Mouse (Mus musculus) forebrain, embryonic 16.5 days (tissue): ENCODE data around the gene Acadl. TPM values are rescaled to one million over a fixed set of nuclear protein-coding genes. Genes with fewer than 3 reads are reported as not detected.

Source experiments
- ATAC-seq: fragments of 200-750 bp; cut with Nextera tagmentation; 2 replicates; pipeline ENCODE4 v1.8.0; 2017; ENCODE audit warnings: mild to moderate bottlenecking, moderate library complexity
- H3K27ac ChIP-seq: fragments of 300-500 bp; sonication (generic); 2 replicates; pipeline ENCODE4 v1.5.1; 2014; ENCODE audit warnings: low read length, control low read depth
- H3K27me3 ChIP-seq: fragments of 300-500 bp; sonication (generic); replicated peaks from 2 replicates; pipeline ENCODE4 v1.6.1; 2014; ENCODE audit warnings: low read length; ENCODE audit not compliant: control insufficient read depth, insufficient read depth
- H3K36me3 ChIP-seq: fragments of 300-500 bp; sonication (generic); 2 replicates; pipeline ENCODE4 v1.6.1; 2014; ENCODE audit not compliant: control insufficient read depth, insufficient read depth
- H3K4me1 ChIP-seq: fragments of 300-500 bp; sonication (generic); replicated peaks from 2 replicates; pipeline ENCODE4 v1.6.1; 2014; ENCODE audit warnings: low read length; ENCODE audit not compliant: control insufficient read depth, insufficient read depth
- H3K4me2 ChIP-seq: fragments of 300-500 bp; sonication (generic); 2 replicates; pipeline ENCODE4 v1.6.1; 2014; ENCODE audit warnings: mild to moderate bottlenecking, low read length, control low read depth
- H3K4me3 ChIP-seq: fragments of 300-500 bp; sonication (generic); replicated peaks from 2 replicates; pipeline ENCODE4 v1.5.1; 2014; ENCODE audit warnings: mild to moderate bottlenecking, low read length, control low read depth
- H3K9ac ChIP-seq: fragments of 300-500 bp; sonication (generic); replicated peaks from 2 replicates; pipeline ENCODE4 v1.6.1; 2014; ENCODE audit warnings: low read depth, low read length, control low read depth
- H3K9me3 ChIP-seq: fragments of 300-500 bp; sonication (generic); 2 replicates; pipeline ENCODE4 v1.6.1; 2016; ENCODE audit warnings: low read length; ENCODE audit not compliant: control insufficient read depth
- WGBS: fragments of 180-500 bp; shearing (Covaris S2); extraction: QIAGEN DNeasy Blood & Tissue Kit; methylation state at CpG from one replicate; pipeline ENCODE4 v1.1.7; 2014; 5-methylcytosine and 5-hydroxymethylcytosine counted together
- polyA plus RNA-seq: library from polyadenylated mRNA; unstranded; fragments of >200 nt; fragmentation: Nextera tagmentation; extraction: Ambion mirVana; gene quantifications from 2 replicates; pipeline ENCODE4 v1.2.1, GENCODE M21; 2015

Gene Acadl
- polyA plus RNA-seq, 1 experiment from 2014 or later, result 33.0 TPM

DNA sequence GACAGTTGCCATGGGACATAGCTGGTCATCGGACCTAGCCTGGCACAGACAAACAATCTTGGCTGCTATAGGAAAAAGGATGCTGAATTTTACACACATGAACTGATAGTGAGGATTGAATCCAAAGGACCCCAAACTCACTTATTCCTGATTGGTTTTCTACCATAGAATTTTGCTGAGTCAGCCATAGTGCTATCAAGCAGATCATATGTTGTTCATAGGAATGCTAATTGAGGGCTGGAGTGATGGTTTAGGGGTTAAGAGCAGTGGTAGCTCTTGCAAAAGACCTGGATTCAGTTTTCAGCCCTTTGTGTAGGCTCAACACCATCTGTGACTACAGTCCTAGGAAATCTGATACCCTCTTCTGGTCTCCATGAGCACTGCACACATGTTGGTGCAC lies 24.1 kb upstream of the Acadl start:
- Histone ChIP-seq H3K4me3 (no peak overlapping the region), H3K27ac (no peak overlapping the region), H3K9ac (no peak overlapping the region), H3K9me3 (no peaks in the 10 kb centered on the region), H3K27me3 (no peaks in the 10 kb centered on the region), H3K4me2 (no peak overlapping the region), H3K36me3 (no peaks in the 10 kb centered on the region), H3K4me1 (no peaks in the 10 kb centered on the region)
- ATAC-seq, result no peak
- WGBS, result 100% methylated on average over 1 of the region's 1 CpGs

DNA sequence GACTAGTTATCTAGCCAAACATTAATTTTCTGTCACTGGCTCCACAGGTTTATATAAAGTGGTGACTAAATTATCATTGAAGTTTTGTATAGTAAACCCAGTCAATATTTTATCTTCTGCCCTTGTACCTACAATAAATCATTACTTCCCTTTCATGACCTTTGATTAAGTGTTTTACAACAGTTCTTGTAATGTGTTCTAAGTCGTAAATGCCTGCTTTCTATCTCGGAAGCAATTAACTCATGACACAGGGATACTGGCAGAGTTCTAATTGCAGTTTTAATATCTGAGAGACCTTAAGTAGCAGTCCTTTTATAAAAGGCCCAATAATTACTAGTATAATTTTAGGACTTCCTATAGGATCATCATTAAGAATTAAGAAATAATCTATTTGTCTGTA lies 17.1 kb upstream of the Acadl start:
- WGBS, result 90% methylated on average over 2 of the region's 2 CpGs
- no peaks in the 10 kb centered on the region for H3K4me1 ChIP-seq
- H3K9me3 ChIP-seq, result peaks cover 3% of the 10 kb centered on the region; the same call in 1 of the 2 replicates
- no peak for ATAC-seq
- no peak overlapping the region for H3K4me3 ChIP-seq
- no peak overlapping the region for H3K27ac ChIP-seq
- no peaks in the 10 kb centered on the region for H3K27me3 ChIP-seq
- H3K36me3 ChIP-seq, result no peaks in the 10 kb centered on the region
- H3K4me2 ChIP-seq, result no peak overlapping the region
- H3K9ac ChIP-seq, result no peak overlapping the region

DNA sequence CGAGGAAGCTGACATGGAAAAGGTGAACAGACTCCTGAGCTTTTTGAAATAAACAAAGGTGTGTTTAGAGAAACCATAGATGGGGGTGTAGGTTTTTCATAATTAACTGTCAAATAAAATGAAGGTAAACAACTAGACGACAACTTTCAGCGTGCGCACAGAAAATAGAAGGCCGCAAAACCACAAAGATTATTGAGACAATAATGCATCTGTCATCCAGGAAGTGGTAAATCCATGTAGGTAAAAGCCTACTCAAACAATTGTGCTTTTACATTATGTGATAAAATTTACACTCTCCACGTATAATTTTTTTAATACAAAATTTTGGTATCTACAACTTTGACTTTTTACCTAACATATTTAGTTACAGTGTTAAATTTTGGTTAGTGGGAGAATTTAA lies 11.7 kb upstream of the Acadl start:
- no peak for ATAC-seq
- H3K27me3 ChIP-seq, result no peaks in the 10 kb centered on the region
- no peak overlapping the region for H3K4me3 ChIP-seq
- no peak overlapping the region for H3K9ac ChIP-seq
- H3K4me2 ChIP-seq, result no peak overlapping the region
- 93% methylated on average over 6 of the region's 6 CpGs for WGBS
- peaks cover 7% of the 10 kb centered on the region for H3K4me1 ChIP-seq
- no peaks in the 10 kb centered on the region for H3K36me3 ChIP-seq
- peaks cover 3% of the 10 kb centered on the region; the same call in 1 of the 2 replicates for H3K9me3 ChIP-seq
- no peak overlapping the region for H3K27ac ChIP-seq

DNA sequence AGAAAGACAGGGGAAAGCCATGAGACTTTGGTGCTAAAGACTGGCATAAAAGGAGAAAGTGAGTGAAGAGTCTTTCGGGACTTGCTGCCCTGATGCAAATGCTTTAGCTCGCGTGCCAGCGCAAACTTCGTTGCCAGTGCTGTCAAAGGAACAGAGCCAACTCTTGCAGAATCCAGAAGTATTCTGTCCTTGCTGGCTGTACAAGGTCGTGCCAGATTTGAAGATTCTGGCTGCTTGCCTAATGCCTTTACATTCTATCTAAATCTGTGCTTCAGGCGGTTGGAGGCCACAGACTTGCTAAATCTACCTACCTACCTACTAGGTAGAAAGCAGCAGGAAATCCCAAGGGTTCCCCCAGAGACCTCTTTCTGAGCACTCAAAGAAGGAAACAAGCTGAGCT lies 8.5 kb upstream of the Acadl start:
- Histone ChIP-seq H3K27ac (no peak overlapping the region), H3K9me3 (no peaks in the 10 kb centered on the region), H3K4me3 (no peak overlapping the region), H3K36me3 (no peaks in the 10 kb centered on the region), H3K4me1 (peaks cover 7% of the 10 kb centered on the region), H3K9ac (no peak overlapping the region), H3K4me2 (no peak overlapping the region), H3K27me3 (no peaks in the 10 kb centered on the region)
- ATAC-seq, result 0 out of 2 replicates have a peak, but pooled peaks have one; percentile 45
- 38% methylated on average over 7 of the region's 7 CpGs for WGBS

DNA sequence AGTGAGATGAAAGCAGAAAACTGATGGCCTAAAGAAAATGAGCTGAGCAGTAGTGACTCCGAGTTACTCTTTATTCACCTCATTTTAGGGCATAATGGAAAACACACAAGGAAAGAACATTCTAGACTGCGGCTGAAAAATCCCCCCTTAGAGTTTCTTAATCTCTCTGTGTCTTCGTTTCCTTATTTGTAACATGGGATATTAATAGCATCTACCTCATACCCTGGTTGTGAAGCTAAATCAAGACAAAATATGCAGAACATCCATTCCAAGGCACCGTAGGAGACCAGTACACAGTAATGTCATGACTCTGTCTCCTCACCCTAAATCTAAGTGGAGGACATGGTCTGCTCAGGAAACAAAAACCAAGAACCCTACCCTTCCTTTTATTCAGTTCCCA lies 2.6 kb upstream of the Acadl start:
- Histone ChIP-seq H3K9ac (no peak overlapping the region), H3K9me3 (no peaks in the 10 kb centered on the region), H3K4me1 (peaks cover 7% of the 10 kb centered on the region), H3K36me3 (no peaks in the 10 kb centered on the region), H3K27ac (no peak overlapping the region), H3K4me2 (no peak overlapping the region), H3K4me3 (no peak overlapping the region), H3K27me3 (no peaks in the 10 kb centered on the region)
- 84% methylated on average over 4 of the region's 4 CpGs for WGBS
- ATAC-seq, result no peak

DNA sequence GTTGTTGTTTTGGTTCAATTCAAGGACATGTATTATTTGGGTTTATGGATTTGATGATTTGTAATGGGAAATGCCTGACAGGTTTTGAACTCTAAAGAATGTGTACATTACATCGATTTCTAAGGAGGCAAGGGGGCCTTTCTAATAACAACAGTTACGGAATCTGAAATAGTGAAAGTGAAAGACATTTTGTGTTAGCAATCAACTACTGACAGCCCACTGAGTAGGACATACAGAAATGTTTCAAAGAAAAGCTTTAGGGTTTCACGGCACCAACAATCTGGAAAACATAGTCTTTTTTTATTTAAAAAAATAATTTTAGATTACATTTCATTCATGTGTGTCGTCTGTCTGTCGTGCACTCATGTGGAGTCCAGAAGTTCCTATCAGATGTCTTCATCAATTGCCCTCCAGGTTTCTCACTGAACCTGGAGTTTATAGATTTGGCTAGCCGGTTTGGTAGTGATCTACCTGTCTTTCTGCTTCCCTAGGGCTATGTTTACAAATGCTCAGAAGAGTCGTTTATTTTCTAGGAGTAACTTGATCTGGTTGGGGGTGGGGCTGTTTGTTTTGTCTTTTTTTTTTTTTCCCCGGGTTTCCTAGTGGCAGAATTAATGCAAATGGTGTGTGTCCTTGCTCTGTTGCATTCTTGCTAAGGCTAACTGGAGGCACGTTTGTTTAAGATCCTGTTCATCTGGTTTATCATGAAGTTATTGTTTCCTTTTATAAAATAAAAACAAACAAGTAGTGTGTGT lies 841 bp upstream of the Acadl start:
- no peaks in the 10 kb centered on the region; the same call in 1 of the 2 replicates for H3K9me3 ChIP-seq
- no peak overlapping the region for H3K4me3 ChIP-seq
- H3K27me3 ChIP-seq, result no peaks in the 10 kb centered on the region
- ATAC-seq, result no peak
- no peaks in the 10 kb centered on the region for H3K36me3 ChIP-seq
- peak overlapping the region; percentile 30; the same call in 1 of the 2 replicates for H3K4me2 ChIP-seq
- H3K9ac ChIP-seq, result no peak overlapping the region
- H3K27ac ChIP-seq, result no peak overlapping the region
- 18% methylated on average over 9 of the region's 9 CpGs for WGBS
- peaks cover 7% of the 10 kb centered on the region for H3K4me1 ChIP-seq

DNA sequence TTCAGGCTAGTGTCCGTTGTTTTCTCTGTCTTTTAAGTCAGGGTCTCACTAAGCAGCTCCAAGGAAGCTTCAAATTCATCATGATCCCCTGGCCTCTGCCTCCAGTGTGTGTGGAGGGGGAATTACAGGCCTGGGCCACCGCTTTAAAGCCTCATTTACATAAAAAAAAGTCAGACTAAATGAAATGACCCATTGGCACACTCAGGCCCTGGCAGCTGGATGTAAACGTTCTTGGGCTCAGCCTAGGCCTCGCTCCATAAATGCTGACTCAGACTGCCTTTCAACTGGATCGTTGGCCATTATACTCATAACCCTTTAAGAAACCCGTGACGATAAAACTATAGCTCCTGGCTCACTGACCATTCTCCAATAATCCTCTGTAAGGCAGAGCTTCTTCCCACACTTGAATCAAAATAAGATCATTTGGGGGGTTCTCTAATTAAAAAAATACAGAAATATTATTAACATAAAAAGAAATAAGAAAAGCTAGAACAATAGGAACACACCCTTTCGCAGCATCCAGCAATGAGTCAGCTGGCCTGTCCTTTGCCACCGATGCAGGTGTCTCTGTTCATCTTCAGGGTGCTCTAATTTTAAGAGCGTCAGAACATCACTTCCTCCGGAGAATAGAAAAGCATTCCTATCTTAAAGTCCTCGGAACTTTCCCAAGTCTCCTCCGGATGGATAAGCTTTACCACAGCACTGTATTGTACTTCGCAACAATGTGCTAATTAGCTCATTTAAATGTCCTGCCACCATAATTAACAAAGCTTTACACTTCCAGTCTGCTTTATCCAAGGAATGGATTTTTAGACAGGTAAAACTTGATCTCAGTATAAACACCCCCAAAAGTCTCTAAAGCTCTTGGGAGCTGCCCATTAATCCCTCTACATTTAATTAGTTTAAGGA lies 1.1 kb downstream of the Acadl start:
- H3K9me3 ChIP-seq, result no peaks in the 10 kb centered on the region; the same call in 1 of the 2 replicates
- WGBS, result 6% methylated on average over 14 of the region's 14 CpGs
- peak; percentile 43 for ATAC-seq
- no peak overlapping the region for H3K9ac ChIP-seq
- peak overlapping the region; percentile 89 for H3K4me2 ChIP-seq
- H3K36me3 ChIP-seq, result no peaks in the 10 kb centered on the region
- H3K4me3 ChIP-seq, result peak overlapping the region; percentile 81
- H3K27me3 ChIP-seq, result no peaks in the 10 kb centered on the region
- H3K27ac ChIP-seq, result no peak overlapping the region
- H3K4me1 ChIP-seq, result peaks cover 7% of the 10 kb centered on the region

DNA sequence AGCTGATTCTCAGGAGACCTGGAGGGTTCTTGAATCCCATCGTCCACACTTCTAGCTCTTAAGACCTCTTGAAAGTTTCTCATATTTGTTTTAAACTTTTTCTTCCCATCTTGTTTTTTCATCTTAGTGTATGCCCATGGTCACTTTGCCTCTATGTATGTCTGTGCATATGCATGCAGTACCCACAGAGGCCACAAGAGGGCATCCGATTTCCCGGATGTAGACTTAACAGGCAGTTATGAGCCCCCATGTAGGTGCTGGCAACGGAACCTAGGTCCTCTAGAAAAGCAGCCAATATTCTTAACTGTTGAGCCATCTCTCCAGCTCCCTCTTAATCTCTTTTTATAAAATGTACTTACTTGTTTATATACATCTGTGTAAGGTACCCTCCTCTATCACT lies 15.6 kb downstream of the Acadl start:
- no peak overlapping the region for H3K4me3 ChIP-seq
- H3K4me2 ChIP-seq, result no peak overlapping the region
- 93% methylated on average over 4 of the region's 4 CpGs for WGBS
- no peak overlapping the region for H3K9ac ChIP-seq
- ATAC-seq, result no peak
- H3K27ac ChIP-seq, result no peak overlapping the region
- H3K27me3 ChIP-seq, result no peaks in the 10 kb centered on the region
- no peaks in the 10 kb centered on the region for H3K4me1 ChIP-seq
- peaks cover 5% of the 10 kb centered on the region for H3K36me3 ChIP-seq
- H3K9me3 ChIP-seq, result peaks cover 3% of the 10 kb centered on the region; the same call in 1 of the 2 replicates

DNA sequence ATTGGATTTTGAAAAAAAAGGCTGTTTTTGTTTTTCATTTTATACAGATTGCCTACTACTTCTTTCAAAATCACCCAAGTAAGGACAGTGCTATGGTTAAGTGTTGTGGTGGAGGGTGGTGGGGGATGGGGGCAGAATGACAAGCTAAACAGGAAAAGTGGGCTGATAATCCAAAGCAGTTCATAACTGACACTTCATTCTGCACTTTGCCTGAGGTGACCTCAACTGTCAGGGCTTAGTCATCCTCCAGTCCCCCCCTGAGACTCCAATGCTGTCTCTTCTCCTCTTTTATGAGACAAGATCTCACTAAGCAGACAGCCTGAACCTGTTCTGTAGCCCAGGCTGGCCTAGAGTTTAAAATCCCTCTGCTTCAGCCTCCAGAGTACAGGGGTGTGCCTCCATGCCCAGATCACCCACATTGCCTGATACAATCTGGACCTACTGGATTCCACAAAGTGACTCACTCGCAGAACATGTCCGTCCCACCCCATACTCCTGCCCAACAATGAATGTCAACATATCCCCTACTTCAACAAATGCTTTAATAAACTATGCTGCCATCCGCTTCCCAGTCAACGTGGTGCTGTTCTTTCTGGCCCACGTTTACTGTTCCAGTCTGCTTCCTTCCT lies 17.3 kb downstream of the Acadl start:
- Histone ChIP-seq H3K36me3 (peaks cover 5% of the 10 kb centered on the region), H3K4me2 (no peak overlapping the region), H3K27me3 (no peaks in the 10 kb centered on the region), H3K4me1 (no peaks in the 10 kb centered on the region), H3K27ac (no peak overlapping the region), H3K9me3 (peaks cover 3% of the 10 kb centered on the region; the same call in 1 of the 2 replicates), H3K9ac (no peak overlapping the region), H3K4me3 (no peak overlapping the region)
- WGBS, result 90% methylated on average over 5 of the region's 5 CpGs
- no peak for ATAC-seq
